Mouse (Mus musculus): ENCODE results near the gene St6galnac6.

St6galnac6 gene

GRCm38 (mm10) chr2:32640550-32641051 is 41.1 kb downstream of the St6galnac6 start:
- no peak for DNase-seq (ENCODE audit: low spot score)

GRCm38 (mm10) chr2:32641810-32642209 is 42.3 kb downstream of the St6galnac6 start:
- no peak for DNase-seq (ENCODE audit: low spot score)

DNA sequence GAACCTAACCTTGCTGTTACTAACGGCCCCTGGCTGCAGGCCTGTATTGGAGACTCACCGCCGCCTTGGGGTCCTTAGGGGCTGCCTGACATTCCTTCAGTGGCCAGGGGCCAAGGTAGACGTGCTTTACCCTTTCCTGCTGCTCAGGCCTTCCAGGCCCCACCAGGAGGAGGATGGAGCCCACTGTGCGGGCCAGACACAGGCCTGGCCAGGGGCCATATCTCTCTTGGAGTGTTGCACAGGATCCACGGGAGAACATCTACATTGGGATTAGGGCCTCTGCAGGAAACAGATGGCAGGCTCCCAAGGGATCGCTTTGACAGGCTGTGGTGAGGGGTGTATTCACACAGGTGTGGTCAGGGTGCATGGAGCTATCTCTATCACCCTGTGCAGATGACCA is 43.3 kb downstream of the St6galnac6 start:
- no peak for DNase-seq (ENCODE audit: low spot score)

GRCm38 (mm10) chr2:32644083-32644482 is 44.6 kb downstream of the St6galnac6 start:
- DNase-seq (ENCODE audit: low spot score), result no peak

DNA sequence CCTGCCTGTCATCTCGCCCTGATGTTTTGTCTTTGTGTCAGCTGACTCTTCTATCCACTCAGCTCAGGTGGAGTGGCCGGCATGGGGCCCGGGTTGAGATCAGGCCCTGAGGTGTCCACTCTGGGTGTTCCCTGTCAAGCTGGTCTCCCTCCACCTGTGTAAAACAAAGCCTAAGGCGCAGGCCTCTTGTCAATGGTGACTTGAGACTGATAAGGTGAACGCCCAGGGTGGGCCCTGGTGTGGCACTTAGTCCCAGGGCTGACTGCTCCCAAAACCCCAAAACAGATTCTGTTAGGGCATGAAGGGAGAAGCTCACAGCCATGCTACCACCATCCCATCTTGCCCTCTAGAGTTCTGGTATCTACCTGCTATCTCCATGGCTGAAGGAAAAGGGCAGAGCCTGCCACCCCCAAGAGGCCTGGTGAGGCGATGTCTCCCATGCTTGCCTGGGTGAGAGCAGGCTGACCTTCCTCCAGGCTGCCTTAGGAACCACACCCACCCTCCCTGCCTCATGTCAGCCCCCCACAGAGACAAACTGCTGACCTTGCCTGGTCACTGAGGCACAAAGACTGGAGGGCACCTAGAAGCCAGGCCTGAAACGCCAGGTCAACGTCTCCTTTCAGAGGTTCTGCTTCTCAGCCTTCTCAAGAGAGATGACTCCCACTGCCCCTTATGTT is 45.4 kb downstream of the St6galnac6 start:
- DNase-seq (ENCODE audit: low spot score), result no peak

DNA sequence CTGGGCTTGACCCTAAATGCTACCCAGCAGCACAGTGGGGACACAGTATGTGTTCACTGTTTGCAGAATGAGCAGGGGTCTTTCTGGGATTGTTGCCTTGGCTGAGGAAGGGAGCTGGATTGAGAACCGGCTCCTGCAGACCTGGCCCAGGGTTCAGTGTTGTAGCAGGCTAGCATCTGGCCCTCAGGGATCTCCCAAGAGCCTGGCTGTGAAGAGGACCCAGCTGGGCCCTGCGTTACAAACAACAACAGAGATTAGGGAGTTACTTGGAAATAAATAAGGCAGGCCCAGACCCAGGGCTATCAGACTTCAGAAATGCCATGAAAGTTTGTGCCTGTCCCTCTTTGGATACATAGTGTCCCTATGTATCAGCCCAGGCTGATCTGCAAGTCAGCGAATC is 46.1 kb downstream of the St6galnac6 start:
- DNase-seq (ENCODE audit: low spot score), result no peak

DNA sequence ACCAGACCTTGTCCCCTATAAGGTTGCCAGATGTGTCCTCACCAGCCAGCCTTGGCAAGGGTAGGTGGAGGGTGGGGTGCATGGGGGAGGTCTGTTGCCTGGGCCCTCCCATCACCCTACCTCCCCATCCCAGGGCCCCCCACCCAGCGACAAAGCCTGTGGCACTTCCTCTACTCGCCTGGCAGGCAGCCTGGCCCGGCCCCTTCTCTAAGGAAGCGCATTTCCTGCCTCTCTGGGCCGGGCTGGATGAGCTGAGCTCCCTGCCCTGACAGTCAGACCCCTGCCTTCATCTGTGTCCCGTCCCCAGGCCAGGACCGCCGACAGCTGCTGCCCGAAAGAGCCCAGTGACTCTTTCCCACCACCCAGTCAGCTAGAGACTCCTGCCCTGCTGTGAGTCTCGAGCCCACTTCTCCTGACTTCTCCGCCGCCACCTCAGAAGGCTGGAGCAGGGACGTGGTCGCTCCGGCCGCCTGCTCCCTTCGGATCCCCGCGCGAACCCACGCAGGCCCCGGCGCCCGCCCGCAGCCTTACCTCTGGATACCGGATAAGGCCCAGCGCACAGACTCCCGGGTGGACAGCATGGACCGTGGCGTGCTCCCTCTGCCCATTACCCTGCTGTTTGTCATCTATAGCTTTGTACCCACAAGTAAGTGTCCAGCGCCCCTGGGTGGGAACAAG is 47.0 kb downstream of the St6galnac6 start, which contains the start of gene Eng:
Gene Eng (plus strand): TSS at position 217 of the 678 bp plus-strand sequence.
- DNase-seq (ENCODE audit: low spot score), result no peak

DNA sequence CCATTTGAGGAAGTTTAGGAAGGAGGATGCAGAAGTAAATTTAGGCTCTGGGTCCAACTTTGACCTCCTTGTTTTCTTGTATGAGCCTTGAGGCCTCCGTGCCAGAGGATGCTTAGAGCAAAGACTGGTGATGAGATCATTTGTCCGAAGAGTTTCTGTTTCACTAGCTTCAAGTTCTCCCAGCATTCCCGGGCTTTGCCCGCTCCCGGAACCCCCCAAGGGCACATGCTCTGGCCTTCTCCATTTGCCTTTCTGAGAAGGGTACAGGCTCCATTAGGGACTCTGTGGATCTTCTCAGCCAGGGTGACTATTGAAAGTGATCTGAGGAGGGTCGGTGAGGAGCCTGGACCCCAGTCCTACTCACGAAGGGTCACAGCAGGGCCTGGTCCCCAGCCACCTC is 47.9 kb downstream of the St6galnac6 start:
- no peak for DNase-seq (ENCODE audit: low spot score)

GRCm38 (mm10) chr2:32653764-32654163 is 54.3 kb downstream of the St6galnac6 start:
- no peak for DNase-seq (ENCODE audit: low spot score)

DNA sequence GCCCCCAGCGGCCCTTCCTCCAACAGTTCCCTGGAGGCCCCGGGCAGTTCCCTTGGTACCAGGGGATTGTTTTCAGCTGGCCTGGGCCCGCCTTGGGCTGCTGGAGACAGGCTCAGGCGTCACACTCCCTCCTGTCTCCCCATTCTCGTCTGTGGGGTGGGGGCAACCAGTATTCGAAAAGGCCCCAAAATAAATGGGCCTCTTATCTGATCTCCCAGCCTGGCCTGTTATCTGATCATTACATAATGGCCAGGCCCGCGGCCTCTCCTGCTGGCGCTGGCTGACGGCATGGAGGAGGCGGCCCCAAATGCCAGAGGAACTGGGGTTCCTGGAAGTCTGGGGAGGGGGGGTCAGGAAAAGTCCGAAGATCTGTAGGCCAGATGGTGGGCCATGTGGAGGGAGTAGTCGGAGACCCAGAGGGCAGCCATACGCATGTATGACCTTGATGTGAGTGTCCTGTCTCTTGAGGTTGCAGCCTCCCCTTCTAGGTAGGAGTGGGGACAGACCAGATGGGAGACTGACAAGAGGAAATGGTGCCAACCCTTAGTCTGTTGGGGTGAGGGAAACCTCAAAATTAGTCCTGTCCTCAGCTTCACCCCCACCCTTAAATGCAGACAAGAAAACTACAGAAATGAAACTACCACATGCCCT is 55.4 kb downstream of the St6galnac6 start:
- DNase-seq (ENCODE audit: low spot score), result no peak

DNA sequence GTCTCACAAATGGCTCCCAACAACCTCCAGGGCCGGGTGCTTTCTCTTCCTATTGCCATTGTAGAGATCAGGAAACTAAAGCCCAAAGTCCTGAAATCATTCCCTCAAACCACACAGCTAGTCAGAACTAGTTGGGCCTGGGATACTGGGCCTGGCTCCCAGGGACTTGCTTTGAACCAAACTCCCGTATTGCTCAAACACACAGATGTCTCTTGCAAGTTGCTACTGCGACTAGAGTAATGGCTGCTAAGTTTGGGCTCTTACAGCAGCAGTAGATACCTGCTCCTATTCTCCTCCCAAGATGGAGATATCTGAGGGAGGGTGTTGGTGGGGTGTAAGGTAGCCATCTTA is 55.9 kb downstream of the St6galnac6 start:
- no peak for DNase-seq (ENCODE audit: low spot score)

DNA sequence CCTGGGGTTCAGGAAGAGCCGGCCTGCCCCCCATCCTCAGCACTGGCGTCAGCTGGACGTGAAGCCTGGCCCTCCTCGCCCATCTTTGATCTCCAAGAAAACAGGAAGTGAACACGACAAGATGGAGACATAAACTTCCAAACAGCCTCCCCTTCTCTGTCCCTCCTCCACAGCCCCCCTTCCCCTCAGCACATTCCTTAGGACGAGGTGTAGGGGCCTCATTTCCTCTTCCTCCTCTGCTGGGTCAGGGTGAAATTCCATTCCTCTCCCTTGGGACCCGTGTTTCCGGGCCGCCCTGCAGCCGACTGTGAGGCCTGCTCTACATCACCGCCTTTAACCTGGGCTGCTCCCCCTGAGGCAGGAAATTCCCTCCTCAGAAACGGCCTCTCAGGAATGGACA is 56.3 kb downstream of the St6galnac6 start:
- no peak for DNase-seq (ENCODE audit: low spot score)

DNA sequence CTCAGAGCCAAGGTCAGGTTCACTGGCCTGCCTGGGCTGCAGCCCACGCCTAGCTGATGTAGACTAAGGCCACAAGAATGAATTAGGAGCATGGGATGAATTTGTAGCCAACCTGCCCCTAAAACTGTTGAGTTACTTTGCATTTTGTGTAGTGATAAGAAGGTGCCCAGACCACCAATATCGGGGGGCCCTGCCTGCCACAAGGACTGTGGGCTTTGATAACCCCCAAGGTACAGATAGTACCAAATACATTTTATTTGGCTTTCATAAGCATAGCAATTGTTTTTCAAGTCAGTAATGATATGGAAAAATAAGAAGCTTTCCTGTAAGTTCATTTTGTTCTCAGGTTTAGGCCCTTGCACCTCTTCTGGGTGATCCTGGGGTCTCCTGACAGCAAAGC is 59.4 kb downstream of the St6galnac6 start:
- DNase-seq (ENCODE audit: low spot score), result no peak

DNA sequence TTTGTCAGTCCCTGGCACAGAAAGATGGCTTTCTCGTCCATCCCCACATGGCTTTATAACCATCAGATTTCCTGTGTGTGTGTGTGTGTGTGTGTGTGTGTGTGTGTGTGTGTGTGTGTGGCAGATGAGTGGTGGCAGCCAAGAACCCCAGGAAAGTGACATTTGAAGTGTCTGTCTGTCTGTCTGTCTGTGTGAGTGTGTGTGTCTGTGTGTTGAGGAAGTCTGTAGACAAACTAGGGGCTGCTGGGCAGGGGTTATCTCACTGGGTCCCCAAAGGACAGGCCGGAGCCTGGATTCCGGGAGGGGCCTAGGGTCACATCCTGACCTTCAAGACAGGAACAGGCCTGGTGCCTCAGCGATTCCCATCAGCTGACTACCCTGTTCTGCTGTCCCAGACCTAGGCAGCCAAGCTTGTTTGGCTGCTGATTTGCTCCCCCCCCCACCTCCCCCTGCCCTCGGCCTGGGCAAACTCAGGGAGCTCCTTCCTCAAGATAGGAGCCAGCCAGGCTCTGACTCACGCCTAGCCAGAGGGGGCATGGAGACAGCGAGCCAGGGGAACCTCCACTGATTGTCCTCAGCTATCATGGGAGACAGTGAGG is 62.1 kb downstream of the St6galnac6 start:
- peak; percentile 22 for DNase-seq (ENCODE audit: low spot score)

GRCm38 (mm10) chr2:32662291-32662690 is 62.8 kb downstream of the St6galnac6 start:
- no peak for DNase-seq (ENCODE audit: low spot score)

DNA sequence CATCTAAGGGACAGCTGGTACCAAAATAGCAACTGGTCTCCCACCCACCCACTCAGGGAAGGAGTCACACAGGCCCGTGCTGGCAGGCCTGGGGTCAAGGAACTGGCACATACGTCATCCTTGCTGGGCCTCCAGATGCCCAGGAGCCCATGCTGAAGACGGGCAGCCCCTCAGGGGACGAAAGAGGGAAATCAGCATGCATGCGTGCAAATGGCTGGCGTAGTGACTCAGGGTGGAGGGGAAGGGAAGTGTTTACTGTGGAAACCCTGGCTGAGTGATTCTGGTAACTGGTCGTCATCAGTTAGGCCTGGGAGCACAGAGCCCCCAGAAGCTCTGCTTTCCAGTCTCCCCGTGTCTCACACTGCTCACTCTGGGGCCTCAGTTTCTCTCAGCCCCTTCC is 65.8 kb downstream of the St6galnac6 start:
- no peak for DNase-seq (ENCODE audit: low spot score)

DNA sequence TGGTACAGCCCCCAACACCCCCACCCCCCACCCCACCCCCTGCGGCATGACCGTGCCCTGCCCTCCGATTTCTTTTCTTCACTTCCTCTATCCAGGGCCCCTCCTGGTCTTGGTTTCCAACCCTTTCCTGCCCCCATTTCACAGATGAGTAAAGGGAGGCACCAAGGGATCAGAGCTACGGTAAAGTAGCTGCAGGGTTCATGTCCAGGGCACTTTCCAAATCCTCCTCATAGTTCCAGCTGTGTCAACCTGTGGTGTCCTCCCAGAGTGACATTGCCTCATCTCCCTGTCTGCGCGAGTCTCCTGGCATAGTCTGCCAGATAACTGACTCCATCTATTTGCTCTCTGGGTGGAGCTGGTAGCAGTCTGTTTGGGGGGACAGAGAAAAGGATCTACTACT is 66.3 kb downstream of the St6galnac6 start:
- DNase-seq (ENCODE audit: low spot score), result no peak

DNA sequence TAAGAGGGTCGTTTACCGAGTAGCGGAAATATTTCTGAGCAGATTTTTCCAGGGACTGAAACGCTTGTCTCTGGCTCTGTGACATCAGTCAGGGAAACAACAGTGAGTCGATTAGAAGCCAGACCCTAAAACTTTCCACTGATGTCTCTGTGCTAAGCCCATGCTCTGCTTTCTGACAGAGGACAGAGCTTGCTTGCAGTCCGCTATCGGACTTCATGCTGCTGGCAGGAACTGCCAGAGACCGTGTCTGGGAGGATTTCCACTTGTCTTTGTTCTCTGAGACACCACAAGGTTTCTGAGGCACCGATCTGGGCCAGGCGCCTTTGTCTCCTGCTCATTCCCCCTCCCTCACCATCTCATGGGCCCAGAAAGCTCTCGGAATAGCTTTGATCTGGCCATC is 68.3 kb downstream of the St6galnac6 start:
- no peak for DNase-seq (ENCODE audit: low spot score)

GRCm38 (mm10) chr2:32668176-32668575 is 68.7 kb downstream of the St6galnac6 start:
- DNase-seq (ENCODE audit: low spot score), result no peak

GRCm38 (mm10) chr2:32669876-32670275 is 70.4 kb downstream of the St6galnac6 start:
- no peak for DNase-seq (ENCODE audit: low spot score)

All from urinary bladder, postnatal 25 days (tissue).